Mouse (Mus musculus) spleen, postnatal 36 days (tissue): ENCODE results near the gene Vmn1r166.
"Not testable (repeated sequence)": the region's sequence is repeated elsewhere in the genome, so short reads cannot be mapped to it uniquely, and the experiment has no call there.

ENCODE experiments used
- DNase-seq, 2 experiments: peaks; one replicate each; pipeline ENCODE4 v3.0.0; 2022; ENCODE audit warnings: low spot score in 2 of 2, mixed read lengths in 1 of 2

Vmn1r166 gene

GRCm38 (mm10) chr7:23251582-23251981 is at the start of gene Vmn1r166:
Gene Vmn1r166 (minus strand): TSS chr7:23251682.
- not testable (repeated sequence) for DNase-seq

GRCm38 (mm10) chr7:23300892-23301291 is 49.4 kb upstream of the Vmn1r166 start, which contains the start of gene Nlrp4e:
Gene Nlrp4e (plus strand): TSS chr7:23301192.
- DNase-seq, result not testable (repeated sequence)

- not testable (repeated sequence) for DNase-seq
Measured at GRCm38 (mm10) chr7:23278800-23279199, 27.3 kb upstream of the Vmn1r166 start, which contains the start of gene Gm6902. Gene Gm6902 (minus strand): TSS chr7:23278900.

- DNase-seq, result not testable (repeated sequence)
Measured at GRCm38 (mm10) chr7:23217032-23217431, 34.5 kb downstream of the Vmn1r166 start, which contains the start of gene Vmn1r165. Gene Vmn1r165 (plus strand): TSS chr7:23217332.
